Mouse (Mus musculus): ENCODE results near the gene C1rl. TPM values are rescaled to one million over a fixed set of nuclear protein-coding genes. Genes with fewer than 3 reads are reported as not detected.
"Not testable (repeated sequence)": the region's sequence is repeated elsewhere in the genome, so short reads cannot be mapped to it uniquely, and the experiment has no call there.

Gene C1rl
- polyA plus RNA-seq, 1 experiment from 2014 or later: 0.61 TPM

- H3K9me3 ChIP-seq: no peaks in the 10 kb centered on the region
- H3K27me3 ChIP-seq: no peaks in the 10 kb centered on the region
- no peak overlapping the region for H3K9ac ChIP-seq
- H3K4me3 ChIP-seq: no peak overlapping the region
- H3K27ac ChIP-seq: no peak overlapping the region
- ATAC-seq (ENCODE audit: insufficient number of reproducible peaks, low FRiP score, low TSS enrichment, low read depth): no peak
- no peaks in the 10 kb centered on the region for H3K4me1 ChIP-seq
- H3K4me2 ChIP-seq: no peak overlapping the region
- 87% methylated on average over 3 of the region's 3 CpGs for WGBS
- H3K36me3 ChIP-seq: no peaks in the 10 kb centered on the region
These were observed 56.2 kb downstream of the C1rl start for GRCm38 (mm10) chr6:124549023-124549550.

- no peak for ATAC-seq (ENCODE audit: insufficient number of reproducible peaks, low FRiP score, low TSS enrichment, low read depth)
- Histone ChIP-seq H3K4me1 (no peaks in the 10 kb centered on the region), H3K9ac (no peak overlapping the region), H3K4me3 (no peak overlapping the region), H3K27ac (0 out of 2 replicates have a peak overlapping the region, but pooled peaks have one; percentile 22), H3K9me3 (no peaks in the 10 kb centered on the region), H3K27me3 (no peaks in the 10 kb centered on the region), H3K4me2 (no peak overlapping the region), H3K36me3 (no peaks in the 10 kb centered on the region)
- WGBS: 69% methylated on average over 22 of the region's 22 CpGs
These were observed 59.9 kb downstream of the C1rl start for GRCm38 (mm10) chr6:124552766-124553165.

- not testable (repeated sequence) for H3K36me3 ChIP-seq; H3K9ac ChIP-seq; H3K4me2 ChIP-seq; H3K4me1 ChIP-seq; H3K27ac ChIP-seq; H3K4me3 ChIP-seq; H3K27me3 ChIP-seq; ATAC-seq (ENCODE audit: insufficient number of reproducible peaks, low FRiP score, low TSS enrichment, low read depth); H3K9me3 ChIP-seq
- WGBS: 68% methylated on average over 2 of the region's 2 CpGs
These were observed 63.0 kb downstream of the C1rl start for GRCm38 (mm10) chr6:124555956-124556355.

Other genes with a start within 250 kb of the C1rl start
- 0.29 and 0.73 TPM in 2 replicates for gene Cd163, start 188.5 kb upstream of the C1rl start, polyA plus RNA-seq (2015; fragmentation: Nextera tagmentation; extraction: Ambion mirVana)
- 43.7 and 45.1 TPM in 2 replicates for gene Pex5, start 78.0 kb upstream of the C1rl start, polyA plus RNA-seq (2015; fragmentation: Nextera tagmentation; extraction: Ambion mirVana)
- 5.8 and 7.2 TPM in 2 replicates for gene Clstn3, start 28.3 kb upstream of the C1rl start, polyA plus RNA-seq (2015; fragmentation: Nextera tagmentation; extraction: Ambion mirVana)
- 3.9 and 4.6 TPM in 2 replicates for gene C1ra, start 19.3 kb downstream of the C1rl start, polyA plus RNA-seq (2015; fragmentation: Nextera tagmentation; extraction: Ambion mirVana)
- 5.5 and 6.6 TPM in 2 replicates for gene C1s1, start 49.2 kb downstream of the C1rl start, polyA plus RNA-seq (2015; fragmentation: Nextera tagmentation; extraction: Ambion mirVana)
- gene C1rb, start 77.2 kb downstream of the C1rl start, polyA plus RNA-seq (2015; fragmentation: Nextera tagmentation; extraction: Ambion mirVana): not detected in 2 replicates
- gene C1s2, start 143.0 kb downstream of the C1rl start, polyA plus RNA-seq (2015; fragmentation: Nextera tagmentation; extraction: Ambion mirVana): 0.14 TPM in 1 of 2 replicates, not detected in the other
- gene Lpcat3, start 169.9 kb downstream of the C1rl start, polyA plus RNA-seq (2015; fragmentation: Nextera tagmentation; extraction: Ambion mirVana): 46.1 and 55.0 TPM in 2 replicates
- gene Emg1, start 219.1 kb downstream of the C1rl start, polyA plus RNA-seq (2015; fragmentation: Nextera tagmentation; extraction: Ambion mirVana): 164 and 183 TPM in 2 replicates
- 285 and 312 TPM in 2 replicates for gene Phb2, start 219.2 kb downstream of the C1rl start, polyA plus RNA-seq (2015; fragmentation: Nextera tagmentation; extraction: Ambion mirVana)
- 17.4 and 17.8 TPM in 2 replicates for gene Ptpn6, start 245.6 kb downstream of the C1rl start, polyA plus RNA-seq (2015; fragmentation: Nextera tagmentation; extraction: Ambion mirVana)
- 356 and 402 TPM in 2 replicates for gene Grcc10, start 248.3 kb downstream of the C1rl start, polyA plus RNA-seq (2015; fragmentation: Nextera tagmentation; extraction: Ambion mirVana)